Mouse (Mus musculus): ENCODE measurements around the gene Olfr6. TPM values are rescaled to one million over a fixed set of nuclear protein-coding genes. Genes with fewer than 3 reads are reported as not detected.
"Not testable (repeated sequence)": the region's sequence is repeated elsewhere in the genome, so short reads cannot be mapped to it uniquely, and the experiment has no call there.

Gene Olfr6
- not detected in 2 replicates for polyA plus RNA-seq (2015; fragmentation: Nextera tagmentation; extraction: Ambion mirVana)

GRCm38 (mm10) chr7:106963837-106964236 lies at the start of gene Olfr6:
Gene Olfr6 (minus strand): TSS chr7:106963937.
- WGBS = 77% methylated on average over 1 of the region's 1 CpGs
- H3K27me3 ChIP-seq (replicated peaks; ENCODE audit: control insufficient read depth, insufficient read depth, low read length) = no peaks in the 10 kb centered on the region
- no peak within 1 kb of the TSS for H3K4me2 ChIP-seq (ENCODE audit: low read length)
- no peak within 1 kb of the TSS for H3K9ac ChIP-seq (ENCODE audit: low read depth, low read length)
- no peak within 1 kb of the TSS for H3K4me3 ChIP-seq (ENCODE audit: low read length)
- no peaks in the 10 kb centered on the region for H3K4me1 ChIP-seq (ENCODE audit: control insufficient read depth, insufficient read depth, low read depth, low read length)
- no peak for ATAC-seq
- H3K36me3 ChIP-seq (ENCODE audit: control insufficient read depth, insufficient read depth, low read length) = no peaks in the 10 kb centered on the region
- H3K27ac ChIP-seq (ENCODE audit: low read depth, low read length) = no peak within 1 kb of the TSS
- H3K9me3 ChIP-seq (ENCODE audit: control insufficient read depth, low read length) = no peaks in the 10 kb centered on the region

DNA sequence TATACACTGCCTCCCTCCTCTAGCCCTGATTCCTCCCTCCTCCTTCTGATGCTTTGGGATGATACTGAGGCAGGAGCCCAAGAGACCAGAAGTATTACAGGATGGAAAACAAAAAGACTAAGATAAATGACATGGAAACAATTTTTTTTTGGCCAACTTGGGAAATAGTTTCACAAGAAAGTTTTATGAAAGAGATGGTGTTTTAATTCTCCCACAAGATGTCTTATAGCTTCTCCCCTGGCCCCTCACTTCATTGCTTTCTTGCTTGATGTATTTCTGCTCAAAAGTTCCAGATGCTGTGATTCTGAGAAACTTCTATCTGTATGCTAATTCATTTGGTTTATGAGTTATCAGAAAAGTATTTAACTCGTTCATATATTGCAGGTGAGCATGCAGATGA lies 42.2 kb upstream of the Olfr6 start, which contains the start of gene Olfr2:
Olfr2 (minus strand) TSS at position 101 of the 400 bp plus-strand sequence.
- H3K4me1 ChIP-seq (ENCODE audit: control insufficient read depth, insufficient read depth, low read depth, low read length) = no peaks in the 10 kb centered on the region
- ATAC-seq = no peak
- 50% methylated on average over 1 of the region's 1 CpGs for WGBS

GRCm38 (mm10) chr7:107004169-107004568 lies 40.4 kb upstream of the Olfr6 start:
- 70% methylated on average over 3 of the region's 3 CpGs for WGBS
- Histone ChIP-seq H3K27me3 (replicated peaks; ENCODE audit: control insufficient read depth, insufficient read depth, low read length) (no peaks in the 10 kb centered on the region), H3K9me3 (ENCODE audit: control insufficient read depth, low read length) (no peaks in the 10 kb centered on the region), H3K27ac (ENCODE audit: low read depth, low read length) (no peak overlapping the region), H3K4me1 (ENCODE audit: control insufficient read depth, insufficient read depth, low read depth, low read length) (no peaks in the 10 kb centered on the region), H3K9ac (ENCODE audit: low read depth, low read length) (no peak overlapping the region), H3K4me2 (ENCODE audit: low read length) (no peak overlapping the region), H3K36me3 (ENCODE audit: control insufficient read depth, insufficient read depth, low read length) (no peaks in the 10 kb centered on the region), H3K4me3 (ENCODE audit: low read length) (no peak overlapping the region)
- ATAC-seq = no peak

More for the DNA sequence above, 42.2 kb upstream of the Olfr6 start, which contains the start of gene Olfr2:
- Histone ChIP-seq H3K27me3 (replicated peaks; ENCODE audit: control insufficient read depth, insufficient read depth, low read length) (no peaks in the 10 kb centered on the region), H3K9ac (ENCODE audit: low read depth, low read length) (no peak within 1 kb of the TSS), H3K4me2 (ENCODE audit: low read length) (no peak within 1 kb of the TSS), H3K4me3 (ENCODE audit: low read length) (no peak within 1 kb of the TSS), H3K9me3 (ENCODE audit: control insufficient read depth, low read length) (no peaks in the 10 kb centered on the region), H3K36me3 (ENCODE audit: control insufficient read depth, insufficient read depth, low read length) (no peaks in the 10 kb centered on the region), H3K27ac (ENCODE audit: low read depth, low read length) (no peak within 1 kb of the TSS)

- H3K4me2 ChIP-seq (ENCODE audit: low read length) = no peak overlapping the region
- H3K27me3 ChIP-seq (replicated peaks; ENCODE audit: control insufficient read depth, insufficient read depth, low read length) = no peaks in the 10 kb centered on the region
- H3K9ac ChIP-seq (ENCODE audit: low read depth, low read length) = no peak overlapping the region
- ATAC-seq = no peak
- H3K36me3 ChIP-seq (ENCODE audit: control insufficient read depth, insufficient read depth, low read length) = no peaks in the 10 kb centered on the region
- WGBS = 92% methylated on average over 7 of the region's 7 CpGs
- H3K27ac ChIP-seq (ENCODE audit: low read depth, low read length) = no peak overlapping the region
- H3K9me3 ChIP-seq (ENCODE audit: control insufficient read depth, low read length) = no peaks in the 10 kb centered on the region
- H3K4me1 ChIP-seq (ENCODE audit: control insufficient read depth, insufficient read depth, low read depth, low read length) = no peaks in the 10 kb centered on the region
- H3K4me3 ChIP-seq (ENCODE audit: low read length) = no peak overlapping the region
Measured at GRCm38 (mm10) chr7:107000798-107001197, 37.1 kb upstream of the Olfr6 start.

GRCm38 (mm10) chr7:106985236-106985635 lies 21.5 kb upstream of the Olfr6 start:
- Histone ChIP-seq H3K27ac (ENCODE audit: low read depth, low read length) (no peak overlapping the region), H3K9me3 (ENCODE audit: control insufficient read depth, low read length) (no peaks in the 10 kb centered on the region), H3K4me1 (ENCODE audit: control insufficient read depth, insufficient read depth, low read depth, low read length) (no peaks in the 10 kb centered on the region), H3K36me3 (ENCODE audit: control insufficient read depth, insufficient read depth, low read length) (no peaks in the 10 kb centered on the region), H3K4me2 (ENCODE audit: low read length) (no peak overlapping the region), H3K4me3 (ENCODE audit: low read length) (no peak overlapping the region), H3K9ac (ENCODE audit: low read depth, low read length) (no peak overlapping the region), H3K27me3 (replicated peaks; ENCODE audit: control insufficient read depth, insufficient read depth, low read length) (no peaks in the 10 kb centered on the region)
- 88% methylated on average over 3 of the region's 3 CpGs for WGBS
- no peak for ATAC-seq

- WGBS = 71% methylated on average over 1 of the region's 1 CpGs
- H3K27ac ChIP-seq (ENCODE audit: low read depth, low read length) = no peak within 1 kb of the TSS
- H3K27me3 ChIP-seq (replicated peaks; ENCODE audit: control insufficient read depth, insufficient read depth, low read length) = no peaks in the 10 kb centered on the region
- H3K36me3 ChIP-seq (ENCODE audit: control insufficient read depth, insufficient read depth, low read length) = no peaks in the 10 kb centered on the region
- no peak within 1 kb of the TSS for H3K9ac ChIP-seq (ENCODE audit: low read depth, low read length)
- no peaks in the 10 kb centered on the region for H3K9me3 ChIP-seq (ENCODE audit: control insufficient read depth, low read length)
- ATAC-seq = no peak
- H3K4me1 ChIP-seq (ENCODE audit: control insufficient read depth, insufficient read depth, low read depth, low read length) = no peaks in the 10 kb centered on the region
- H3K4me2 ChIP-seq (ENCODE audit: low read length) = no peak within 1 kb of the TSS
- H3K4me3 ChIP-seq (ENCODE audit: low read length) = no peak within 1 kb of the TSS
Measured at GRCm38 (mm10) chr7:106975353-106975752, 11.6 kb upstream of the Olfr6 start, which contains the start of gene Olfr711. Gene Olfr711 (minus strand): TSS chr7:106975453.

DNA sequence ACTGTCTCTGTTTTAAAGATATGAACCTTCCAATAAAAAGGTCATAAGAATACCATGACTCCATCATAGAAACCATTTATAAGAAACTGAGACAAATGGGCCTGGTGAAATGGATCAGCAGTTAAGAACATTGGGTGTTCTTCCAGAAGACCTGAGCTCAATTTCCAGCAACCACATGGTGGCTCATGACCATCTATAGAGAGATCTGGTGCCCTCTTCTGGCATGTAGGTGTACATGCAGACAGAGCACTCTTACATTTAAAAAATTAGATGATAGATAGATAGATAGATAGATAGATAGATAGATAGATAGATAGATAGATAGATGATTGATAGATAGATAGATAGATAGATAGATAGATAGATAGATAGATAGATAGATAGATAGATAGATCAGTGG lies 3.8 kb upstream of the Olfr6 start:
- not testable (repeated sequence) for H3K9me3 ChIP-seq (ENCODE audit: control insufficient read depth, low read length); H3K27ac ChIP-seq (ENCODE audit: low read depth, low read length); H3K9ac ChIP-seq (ENCODE audit: low read depth, low read length); H3K36me3 ChIP-seq (ENCODE audit: control insufficient read depth, insufficient read depth, low read length); H3K4me3 ChIP-seq (ENCODE audit: low read length); H3K4me1 ChIP-seq (ENCODE audit: control insufficient read depth, insufficient read depth, low read depth, low read length); ATAC-seq; H3K27me3 ChIP-seq (replicated peaks; ENCODE audit: control insufficient read depth, insufficient read depth, low read length); H3K4me2 ChIP-seq (ENCODE audit: low read length)

DNA sequence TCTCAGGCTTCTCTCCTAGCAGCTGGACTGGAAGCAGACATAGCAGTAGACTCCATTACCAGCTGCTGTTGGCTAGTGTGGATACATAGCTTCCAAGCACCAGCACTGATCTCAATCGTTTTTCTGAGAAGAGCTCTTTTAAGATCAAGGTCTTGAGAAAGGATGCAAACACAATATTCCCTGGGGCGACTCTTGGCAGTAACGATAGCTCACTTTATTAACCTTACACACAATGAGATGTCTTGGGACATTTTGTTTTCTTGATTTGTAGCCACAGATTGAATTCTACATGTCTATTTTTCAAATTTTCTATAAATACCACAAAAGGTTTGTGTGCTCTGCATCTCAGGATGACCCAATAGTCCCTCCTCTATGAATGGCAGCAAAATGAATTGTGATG lies 15.5 kb downstream of the Olfr6 start, which contains the start of gene Olfr710:
Olfr710 (minus strand) TSS at position 101 of the 400 bp plus-strand sequence.
- no peaks in the 10 kb centered on the region for H3K36me3 ChIP-seq (ENCODE audit: control insufficient read depth, insufficient read depth, low read length)
- H3K27ac ChIP-seq (ENCODE audit: low read depth, low read length) = no peak within 1 kb of the TSS
- H3K4me3 ChIP-seq (ENCODE audit: low read length) = no peak within 1 kb of the TSS
- WGBS = 81% methylated on average over 3 of the region's 3 CpGs
- H3K9me3 ChIP-seq (ENCODE audit: control insufficient read depth, low read length) = no peaks in the 10 kb centered on the region
- no peaks in the 10 kb centered on the region for H3K4me1 ChIP-seq (ENCODE audit: control insufficient read depth, insufficient read depth, low read depth, low read length)
- H3K27me3 ChIP-seq (replicated peaks; ENCODE audit: control insufficient read depth, insufficient read depth, low read length) = no peaks in the 10 kb centered on the region
- ATAC-seq = no peak
- no peak within 1 kb of the TSS for H3K9ac ChIP-seq (ENCODE audit: low read depth, low read length)
- no peak within 1 kb of the TSS for H3K4me2 ChIP-seq (ENCODE audit: low read length)

DNA sequence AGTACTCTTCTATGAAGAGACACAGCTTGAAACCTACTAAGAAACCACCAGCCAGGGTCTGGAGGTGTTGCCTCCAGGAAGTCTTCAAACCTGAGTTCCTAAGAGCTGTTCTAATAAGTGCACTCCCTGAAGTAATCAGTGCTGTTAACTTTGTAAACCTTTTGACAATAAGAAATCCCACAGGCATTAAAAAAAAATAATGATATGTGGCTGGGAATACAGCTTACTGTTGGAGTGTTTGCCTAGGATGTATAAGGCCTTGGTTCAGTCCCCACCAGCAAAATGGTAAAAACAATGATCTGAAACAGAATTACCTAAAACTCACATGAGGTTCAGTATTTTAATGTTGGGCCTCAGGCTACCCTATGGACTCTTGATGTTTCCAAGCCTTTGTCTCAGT lies 31.6 kb downstream of the Olfr6 start, which contains the start of gene Olfr709-ps1:
Olfr709-ps1 (minus strand) TSS at position 101 of the 400 bp plus-strand sequence.
- H3K4me3 ChIP-seq (ENCODE audit: low read length) = no peak within 1 kb of the TSS
- no peak for ATAC-seq
- no peaks in the 10 kb centered on the region for H3K4me1 ChIP-seq (ENCODE audit: control insufficient read depth, insufficient read depth, low read depth, low read length)
- no peak within 1 kb of the TSS for H3K27ac ChIP-seq (ENCODE audit: low read depth, low read length)
- H3K4me2 ChIP-seq (ENCODE audit: low read length) = no peak within 1 kb of the TSS
- no peaks in the 10 kb centered on the region for H3K36me3 ChIP-seq (ENCODE audit: control insufficient read depth, insufficient read depth, low read length)
- H3K9ac ChIP-seq (ENCODE audit: low read depth, low read length) = no peak within 1 kb of the TSS
- H3K27me3 ChIP-seq (replicated peaks; ENCODE audit: control insufficient read depth, insufficient read depth, low read length) = no peaks in the 10 kb centered on the region
- no peaks in the 10 kb centered on the region for H3K9me3 ChIP-seq (ENCODE audit: control insufficient read depth, low read length)

- not testable (repeated sequence) for ATAC-seq; H3K4me1 ChIP-seq (ENCODE audit: control insufficient read depth, insufficient read depth, low read depth, low read length); H3K4me3 ChIP-seq (ENCODE audit: low read length); H3K36me3 ChIP-seq (ENCODE audit: control insufficient read depth, insufficient read depth, low read length); H3K27ac ChIP-seq (ENCODE audit: low read depth, low read length); H3K4me2 ChIP-seq (ENCODE audit: low read length); H3K9ac ChIP-seq (ENCODE audit: low read depth, low read length); H3K27me3 ChIP-seq (replicated peaks; ENCODE audit: control insufficient read depth, insufficient read depth, low read length); H3K9me3 ChIP-seq (ENCODE audit: control insufficient read depth, low read length)
- WGBS = 85% methylated on average over 2 of the region's 7 CpGs
Measured at GRCm38 (mm10) chr7:106920961-106921360, 42.8 kb downstream of the Olfr6 start.
